Mouse (Mus musculus): ENCODE results near the gene Inpp5k.
"Not testable (repeated sequence)": the region's sequence is repeated elsewhere in the genome, so short reads cannot be mapped to it uniquely, and the experiment has no call there.

Gene Inpp5k

GRCm38 (mm10) chr11:75684462-75684861 lies 53.7 kb downstream of the Inpp5k start:
- no peak for DNase-seq

- DNase-seq, result no peak
Observed at GRCm38 (mm10) chr11:75684956-75685355, 54.2 kb downstream of the Inpp5k start.

GRCm38 (mm10) chr11:75687343-75687993 lies 56.7 kb downstream of the Inpp5k start:
- DNase-seq, result peak; percentile 29

- no peak for DNase-seq
Observed at GRCm38 (mm10) chr11:75688132-75688531, 57.3 kb downstream of the Inpp5k start.

GRCm38 (mm10) chr11:75689977-75690376 lies 59.2 kb downstream of the Inpp5k start:
- no peak for DNase-seq

GRCm38 (mm10) chr11:75691047-75691446 lies 60.3 kb downstream of the Inpp5k start:
- DNase-seq, result no peak

- no peak for DNase-seq
Observed at GRCm38 (mm10) chr11:75693570-75693969, 62.8 kb downstream of the Inpp5k start.

GRCm38 (mm10) chr11:75697464-75697863 lies 66.7 kb downstream of the Inpp5k start:
- DNase-seq, result not testable (repeated sequence)
